In the genomic region with DNA sequence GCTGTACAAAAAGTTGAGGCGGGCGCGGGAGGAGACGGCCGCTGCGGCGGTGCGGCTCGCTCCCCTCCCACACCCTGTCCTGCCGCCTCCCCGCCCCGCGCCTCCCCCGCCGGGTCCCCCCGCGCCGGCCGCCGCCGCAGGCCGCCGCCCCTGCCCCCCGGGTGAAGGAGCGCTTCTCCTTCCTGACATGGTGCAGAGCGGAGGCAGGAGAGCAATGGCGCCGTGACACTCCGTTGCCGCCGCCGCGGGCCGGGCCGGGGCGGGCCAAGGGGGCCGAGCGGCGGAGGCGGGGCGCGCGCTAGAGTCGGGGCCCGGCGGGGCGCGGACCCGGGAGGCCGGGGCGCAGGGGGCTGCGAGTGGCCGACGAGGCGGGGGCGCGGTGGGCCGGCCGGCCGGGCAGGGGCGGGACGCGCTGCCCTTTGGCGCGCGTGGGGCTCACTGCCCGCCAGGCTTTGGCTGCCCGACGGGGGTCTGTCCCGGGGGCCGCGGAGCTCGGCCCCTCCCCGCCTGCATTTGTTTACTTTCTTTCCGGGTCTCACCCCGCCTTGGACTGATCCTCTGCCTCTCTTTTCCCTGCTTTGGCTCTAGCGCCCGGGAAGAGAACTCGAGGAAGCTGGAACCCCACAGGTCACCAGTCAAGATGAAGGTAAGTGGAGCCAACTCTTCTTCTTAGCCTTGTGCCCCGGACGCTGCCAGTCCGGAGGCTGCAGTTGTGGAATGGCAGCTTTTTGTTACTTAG, we compare ENCODE assay signal across 8 mouse cellular contexts. TPM values are rescaled to one million over a fixed set of nuclear protein-coding genes. Genes with fewer than 3 reads are reported as not detected.
A peak's percentile ranks its signal among the peaks of the same experiment; 100 is the strongest.
DNase-seq lines count a peak whose midpoint lies in the region; ATAC-seq and TF ChIP-seq lines count a peak whose summit lies in the region.

No protein-coding gene starts in this region.

- TF ChIP-seq CTCF in C2C12 (IDR thresholded peaks at IDR 0.05; ENCODE audit: control insufficient read depth, insufficient read depth, insufficient read length) = no peak
- TF ChIP-seq CTCF in spleen, adult 2 months (IDR thresholded peaks at IDR 0.05; ENCODE audit: extremely low read depth, insufficient read depth, insufficient read length, insufficient replicate concordance) = no peak

- peaks cover 40% of the 10 kb centered on the region for H3K4me1 ChIP-seq in heart, embryonic 13.5 days
- H3K4me1 ChIP-seq in spleen, adult 2 months (ENCODE audit: control insufficient read depth, insufficient read depth, insufficient read length) = peaks cover 8% of the 10 kb centered on the region

- peak; percentile 49 for DNase-seq in T-cell, adult 2 months (ENCODE audit: low spot score)
- DNase-seq in embryo, embryonic 9.5 days (ENCODE audit: extremely low spot score) = peak; percentile 55
- DNase-seq in kidney, postnatal 10 days = peak; percentile 73
- DNase-seq in spleen, adult 2 months (ENCODE audit: low read depth in 1 of 2, low spot score in 2 of 2) = peak in 1 of 2 experiments; percentile 50

- TF ChIP-seq POLR2A in spleen, adult 2 months (IDR thresholded peaks at IDR 0.05; ENCODE audit: low read depth, low read length) = no peak

- H3K4me3 ChIP-seq in C2C12 (ENCODE audit: insufficient read depth, poor library complexity, severe bottlenecking) (peak overlapping the region; percentile 83), macrophage (ENCODE audit: inconsistent target) (peak overlapping the region; percentile 72)
- peak overlapping the region; percentile 98 for H3K4me3 ChIP-seq in heart, embryonic 13.5 days
- H3K4me3 ChIP-seq in spleen, adult 2 months (ENCODE audit: extremely low read depth, insufficient read depth, insufficient read length) = peak overlapping the region; percentile 84

- H3ac ChIP-seq in C2C12 (ENCODE audit: control insufficient read depth, insufficient read length, low read depth) = peak overlapping the region; percentile 77

- H3K79me2 ChIP-seq in C2C12 (ENCODE audit: control insufficient read depth, insufficient read depth) (peaks cover 52% of the 10 kb centered on the region), macrophage (ENCODE audit: inconsistent target) (peaks cover 83% of the 10 kb centered on the region)

- 1% methylated on average over 76 of the region's 82 CpGs for WGBS in heart, embryonic 13.5 days
- under 1% methylated on average over 39 of the region's 82 CpGs for WGBS in macrophage (ENCODE audit: missing documents)
- 1% methylated on average over 67 of the region's 82 CpGs for WGBS in spleen, adult 2 months

- no peaks in the 10 kb centered on the region for H3K27me3 ChIP-seq in C2C12 (ENCODE audit: control insufficient read depth, insufficient read depth, insufficient read length)
- no peaks in the 10 kb centered on the region for H3K27me3 ChIP-seq in heart, embryonic 13.5 days (replicated peaks)
- 0 out of 2 replicates have a peak, but pooled peaks cover 1% of the 10 kb centered on the region for H3K27me3 ChIP-seq in spleen, adult 2 months (ENCODE audit: control insufficient read depth, insufficient read depth, low read length)

- H3K9ac ChIP-seq in heart, embryonic 13.5 days = peak overlapping the region; percentile 96

- H3K79me3 ChIP-seq in C2C12 (ENCODE audit: low read depth) = peaks cover 35% of the 10 kb centered on the region

- peak; percentile 22 for ATAC-seq in heart, embryonic 13.5 days (ENCODE audit: extremely low read depth, insufficient number of reproducible peaks, low FRiP score, low TSS enrichment)
- ATAC-seq in erythroid progenitor cell, adult 5-6 weeks (replicated peaks; ENCODE audit: low FRiP score, poor library complexity, severe bottlenecking) = no peak

- H3K9me3 ChIP-seq in heart, embryonic 13.5 days = no peaks in the 10 kb centered on the region

- peak overlapping the region; percentile 76 for H3K4me2 ChIP-seq in heart, embryonic 13.5 days

- peaks cover 52% of the 10 kb centered on the region for H3K36me3 ChIP-seq in C2C12 (ENCODE audit: control insufficient read depth, insufficient read depth)
- peaks cover 42% of the 10 kb centered on the region for H3K36me3 ChIP-seq in heart, embryonic 13.5 days
- peaks cover 34% of the 10 kb centered on the region for H3K36me3 ChIP-seq in macrophage (ENCODE audit: inconsistent target)
- peaks cover 20% of the 10 kb centered on the region for H3K36me3 ChIP-seq in spleen, adult 2 months (ENCODE audit: control insufficient read depth, insufficient read depth, low read length)

- peak overlapping the region; percentile 97 for H3K27ac ChIP-seq in heart, embryonic 13.5 days (replicated peaks)
- H3K27ac ChIP-seq in macrophage = peak overlapping the region; percentile 68
- H3K27ac ChIP-seq in spleen, adult 2 months (ENCODE audit: insufficient read depth, low read length) = peak overlapping the region; percentile 95

TF ChIP-seq in C2C12, 6 proteins besides CTCF, POLR2A, EP300 and RAD21:
- TF ChIP-seq MYOG (IDR thresholded peaks at IDR 0.05; ENCODE audit: control insufficient read depth, extremely low read depth, insufficient read length) (no peak), FOSL1 (IDR thresholded peaks at IDR 0.05; ENCODE audit: insufficient read depth, low read length, poor library complexity, severe bottlenecking) (no peak), USF1 (IDR thresholded peaks at IDR 0.05; ENCODE audit: low read depth) (no peak), MYOD1 (IDR thresholded peaks at IDR 0.05; ENCODE audit: control insufficient read depth, insufficient read length, low read depth) (no peak), MAX (IDR thresholded peaks at IDR 0.05) (no peak), CEBPB (IDR thresholded peaks at IDR 0.05; ENCODE audit: low read depth) (no peak)

RNA-seq across cellular contexts. Expression of gene Arid4a, which starts 0.9 kb away (rescaled TPM):
- polyA plus RNA-seq in C2C12 (2012; fragmentation: generic; extraction: Trizol) (2.0 TPM), macrophage (2018) (17.8 to 50.5 TPM (median 26.8 TPM) in 3 replicates)
- polyA plus RNA-seq in heart, embryonic 13.5 days (2015; fragmentation: Nextera tagmentation; extraction: Ambion mirVana) = 24.3 and 24.8 TPM in 2 replicates
- total RNA-seq in macrophage (2018; cell fraction: chromatin; rRNA removed) = 100 to 1,000 TPM in 25 of 26 experiments, 10 to 100 TPM in 1; 89.8 to 317 (median 227) TPM
- 10 to 100 TPM; 11.7 to 39.1 (median 31.2) TPM for total RNA-seq in macrophage (2018; cell fraction: cytosol; rRNA removed)
- total RNA-seq in macrophage (2018; cell fraction: nucleus; rRNA removed) = 100 to 1,000 TPM in 7 of 26 experiments, 10 to 100 TPM in 19; 46.9 to 144 (median 92.7) TPM
- 4.7 and 5.0 TPM in 2 replicates for polyA plus RNA-seq in spleen, adult 2 months (2012; rRNA removed)
- 44.7 and 54.1 TPM in 2 replicates for total RNA-seq in erythroid progenitor cell, adult 5-6 weeks (2015; ENCODE audit: low replicate concordance)
- total RNA-seq in erythroid progenitor cell, adult 5-6 weeks (2017; ENCODE audit: low replicate concordance) = 92.0 and 107 TPM in 2 replicates

RNA-seq across cellular contexts. Expression of gene Psma3, which starts 42.3 kb away (rescaled TPM):
- polyA plus RNA-seq in C2C12 (2012; fragmentation: generic; extraction: Trizol) (270 TPM), macrophage (2018) (163 to 269 TPM (median 248 TPM) in 3 replicates)
- polyA plus RNA-seq in heart, embryonic 13.5 days (2015; fragmentation: Nextera tagmentation; extraction: Ambion mirVana) = 453 and 467 TPM in 2 replicates
- 100 to 1,000 TPM; 126 to 282 (median 203) TPM for total RNA-seq in macrophage (2018; cell fraction: chromatin; rRNA removed)
- total RNA-seq in macrophage (2018; cell fraction: cytosol; rRNA removed) = 100 to 1,000 TPM; 131 to 253 (median 177) TPM
- total RNA-seq in macrophage (2018; cell fraction: nucleus; rRNA removed) = 100 to 1,000 TPM; 100 to 256 (median 165) TPM
- polyA plus RNA-seq in spleen, adult 2 months (2012; rRNA removed) = 9.9 and 11.0 TPM in 2 replicates
- total RNA-seq in erythroid progenitor cell, adult 5-6 weeks (2015; ENCODE audit: low replicate concordance) = 161 and 236 TPM in 2 replicates
- 151 and 160 TPM in 2 replicates for total RNA-seq in erythroid progenitor cell, adult 5-6 weeks (2017; ENCODE audit: low replicate concordance)

Comparison
In these comparisons a context has a peak if more than half of its experiments do, and no peak if none do; other contexts are left out.
1. RNA of gene Psma3, which starts 42.3 kb away (polyA plus RNA-seq): 453 to 467 TPM in heart, embryonic 13.5 days, 270 TPM in C2C12 (single experiment) and 163 to 269 TPM in macrophage; 9.9 to 11.0 TPM in spleen, adult 2 months; every median in the first group is over 10 times any median in the second.
2. Peak in every context shown above with its lines, with median percentiles within 50 percentile points of each other: H3K4me3 ChIP-seq and H3K27ac ChIP-seq.